Comparison of ENCODE assay signal across 9 mouse cellular contexts in genomic region chr14:111676851-111677291, GRCm38 (mm10). TPM values are rescaled to one million over a fixed set of nuclear protein-coding genes. Genes with fewer than 3 reads are reported as not detected.
A peak's percentile ranks its signal among the peaks of the same experiment; 100 is the strongest.
DNase-seq lines count a peak whose midpoint lies in the region; ATAC-seq and TF ChIP-seq lines count a peak whose summit lies in the region.
"Had no signal": no experiment of that assay in that cellular context is flagged by ENCODE, and none has a peak within 500 bp of the region (broad histone marks: within the 10 kb centered on the region; RNA-seq: fewer than 3 reads in every experiment).

No protein-coding gene starts in this region.

- no peak for ATAC-seq in heart, postnatal 0 days (ENCODE audit: insufficient read depth, low read depth)
- no peak for ATAC-seq in hindbrain, embryonic 14.5 days (ENCODE audit: low FRiP score)
- no peak for ATAC-seq in limb, embryonic 15.5 days (ENCODE audit: insufficient number of reproducible peaks, low FRiP score, low TSS enrichment, low read depth)
- ATAC-seq in stomach, embryonic 14.5 days (ENCODE audit: insufficient number of reproducible peaks, insufficient read depth, low FRiP score, low read depth), result no peak
- no peak for ATAC-seq in erythroblast, adult 5-6 weeks (replicated peaks; ENCODE audit: low FRiP score, poor library complexity, severe bottlenecking)

- peak; percentile 74 for TF ChIP-seq POLR2A in cortical plate, adult 2 months (IDR thresholded peaks at IDR 0.05; ENCODE audit: extremely low read depth, insufficient read depth, low read length)

- H3K36me3 ChIP-seq in heart, postnatal 0 days (replicated peaks; ENCODE audit: control insufficient read depth, insufficient read depth, low read length), result no peaks in the 10 kb centered on the region
- peaks cover 14% of the 10 kb centered on the region; the same call in 1 of the 2 replicates for H3K36me3 ChIP-seq in hindbrain, embryonic 14.5 days (replicated peaks; ENCODE audit: control insufficient read depth, insufficient read depth)
- no peaks in the 10 kb centered on the region for H3K36me3 ChIP-seq in limb, embryonic 15.5 days
- H3K36me3 ChIP-seq in stomach, embryonic 14.5 days (ENCODE audit: control insufficient read depth, insufficient read depth, low read length), result no peaks in the 10 kb centered on the region

- H3K9me3 ChIP-seq in heart, postnatal 0 days (replicated peaks; ENCODE audit: control insufficient read depth, low read length), result no peaks in the 10 kb centered on the region
- H3K9me3 ChIP-seq in hindbrain, embryonic 14.5 days (ENCODE audit: control insufficient read depth, low read length), result no peaks in the 10 kb centered on the region
- no peaks in the 10 kb centered on the region for H3K9me3 ChIP-seq in limb, embryonic 15.5 days
- no peaks in the 10 kb centered on the region for H3K9me3 ChIP-seq in stomach, embryonic 14.5 days (ENCODE audit: control insufficient read depth, low read depth, low read length)

- under 1% methylated on average over 18 of the region's 18 CpGs for WGBS in heart, postnatal 0 days
- under 1% methylated on average over 18 of the region's 18 CpGs for WGBS in hindbrain, embryonic 14.5 days
- WGBS in limb, embryonic 15.5 days, result under 1% methylated on average over 18 of the region's 18 CpGs
- 1% methylated on average over 18 of the region's 18 CpGs for WGBS in stomach, embryonic 14.5 days

- H3K9ac ChIP-seq in heart, postnatal 0 days (replicated peaks; ENCODE audit: low read depth, low read length), result no peak overlapping the region; the same call in 1 of the 2 replicates
- peak overlapping the region; percentile 99 for H3K9ac ChIP-seq in hindbrain, embryonic 14.5 days
- H3K9ac ChIP-seq in limb, embryonic 15.5 days, result no peak overlapping the region
- no peak overlapping the region for H3K9ac ChIP-seq in stomach, embryonic 14.5 days (replicated peaks; ENCODE audit: low read depth, low read length)

- TF ChIP-seq EP300 in heart, postnatal 0 days (IDR thresholded peaks at IDR 0.05; ENCODE audit: low read depth), result no peak

- H3K4me2 ChIP-seq in heart, postnatal 0 days (ENCODE audit: low read depth, low read length), result peak overlapping the region; percentile 100
- peak overlapping the region; percentile 63 for H3K4me2 ChIP-seq in hindbrain, embryonic 14.5 days (replicated peaks)
- H3K4me2 ChIP-seq in limb, embryonic 15.5 days, result peak overlapping the region; percentile 97
- peak overlapping the region; percentile 96 for H3K4me2 ChIP-seq in stomach, embryonic 14.5 days (replicated peaks; ENCODE audit: low read depth, low read length)

- no peak overlapping the region for H3K27ac ChIP-seq in heart, postnatal 0 days (ENCODE audit: low read depth)
- no peak overlapping the region for H3K27ac ChIP-seq in cortical plate, adult 2 months (ENCODE audit: insufficient read depth, low read length)
- H3K27ac ChIP-seq in hindbrain, embryonic 14.5 days, result peak overlapping the region; percentile 98
- no peak overlapping the region for H3K27ac ChIP-seq in limb, embryonic 15.5 days
- 0 out of 2 replicates have a peak overlapping the region, but pooled peaks have one; percentile 27 for H3K27ac ChIP-seq in stomach, embryonic 14.5 days (ENCODE audit: low read length)

- DNase-seq in heart, postnatal 0 days (ENCODE audit: low spot score), result no peak
- DNase-seq in heart, postnatal 4 days, result no peak
- DNase-seq in hindbrain, embryonic 14.5 days (ENCODE audit: low spot score), result peak; percentile 68
- no peak for DNase-seq in thymus, postnatal 14 days

- TF ChIP-seq CTCF in heart, postnatal 0 days (IDR thresholded peaks at IDR 0.05; ENCODE audit: low read depth), result no peak
- no peak for TF ChIP-seq CTCF in cortical plate, adult 2 months (IDR thresholded peaks at IDR 0.05; ENCODE audit: extremely low read depth, insufficient read depth, low read length)

- H3K4me3 ChIP-seq in heart, postnatal 0 days (ENCODE audit: low read depth, low read length), result peak overlapping the region; percentile 78
- H3K4me3 ChIP-seq in cortical plate, adult 2 months (ENCODE audit: insufficient read depth, low read length), result peak overlapping the region; percentile 96
- H3K4me3 ChIP-seq in hindbrain, embryonic 14.5 days (replicated peaks; ENCODE audit: low read length), result peak overlapping the region; percentile 95
- H3K4me3 ChIP-seq in limb, embryonic 15.5 days, result peak overlapping the region; percentile 62
- peak overlapping the region; percentile 64 for H3K4me3 ChIP-seq in stomach, embryonic 14.5 days (ENCODE audit: low read depth, low read length)

- H3K4me1 ChIP-seq in heart, postnatal 0 days (ENCODE audit: control insufficient read depth, insufficient read depth), result 0 out of 2 replicates have a peak, but pooled peaks cover 6% of the 10 kb centered on the region
- H3K4me1 ChIP-seq in cortical plate, adult 2 months (ENCODE audit: control insufficient read depth, insufficient read depth, low read length), result peaks cover 4% of the 10 kb centered on the region; the same call in 1 of the 2 replicates
- peaks cover 25% of the 10 kb centered on the region for H3K4me1 ChIP-seq in hindbrain, embryonic 14.5 days (replicated peaks; ENCODE audit: control insufficient read depth, insufficient read depth, low read length)
- peaks cover 23% of the 10 kb centered on the region for H3K4me1 ChIP-seq in limb, embryonic 15.5 days
- H3K4me1 ChIP-seq in stomach, embryonic 14.5 days (ENCODE audit: control insufficient read depth, insufficient read depth, low read length), result 0 out of 2 replicates have a peak, but pooled peaks cover 3% of the 10 kb centered on the region

- peaks cover 29% of the 10 kb centered on the region for H3K27me3 ChIP-seq in heart, postnatal 0 days (ENCODE audit: control insufficient read depth, insufficient read depth, low read length)
- H3K27me3 ChIP-seq in hindbrain, embryonic 14.5 days (ENCODE audit: control insufficient read depth, insufficient read depth, low read length), result 0 out of 2 replicates have a peak, but pooled peaks cover 5% of the 10 kb centered on the region
- peaks cover 29% of the 10 kb centered on the region for H3K27me3 ChIP-seq in limb, embryonic 15.5 days
- H3K27me3 ChIP-seq in stomach, embryonic 14.5 days (ENCODE audit: control insufficient read depth, insufficient read depth, low read length), result no peaks in the 10 kb centered on the region

RNA-seq across cellular contexts. Expression of gene Slitrk5, which starts 2.0 kb away (rescaled TPM):
- total RNA-seq in heart, postnatal 0 days (2014; rRNA removed; ENCODE audit: low replicate concordance), result 0.31 and 2.0 TPM in 2 replicates
- polyA plus RNA-seq in heart, postnatal 0 days (2015; fragmentation: Nextera tagmentation; extraction: Ambion mirVana), result 1.2 and 1.3 TPM in 2 replicates
- total RNA-seq in heart, postnatal 4 days (2021), result under 1 TPM; 0.38 to 0.41 TPM
- 29.7 and 31.7 TPM in 2 replicates for polyA plus RNA-seq in cortical plate, adult 2 months (2012; rRNA removed)
- 32.5 and 41.0 TPM in 2 replicates for polyA plus RNA-seq in hindbrain, embryonic 14.5 days (2014; fragmentation: Nextera tagmentation; extraction: Ambion mirVana)
- 2.0 TPM in 2 replicates for polyA plus RNA-seq in limb, embryonic 15.5 days (2015; fragmentation: Nextera tagmentation; extraction: Ambion mirVana)
- 6.6 and 6.8 TPM in 2 replicates for polyA plus RNA-seq in stomach, embryonic 14.5 days (2014; fragmentation: Nextera tagmentation; extraction: Ambion mirVana)
- total RNA-seq in erythroblast, adult 5-6 weeks (2015; ENCODE audit: low replicate concordance), result not detected in 2 replicates
- not detected in 2 replicates for total RNA-seq in erythroblast, adult 5-6 weeks (2017; ENCODE audit: low replicate concordance)
- total RNA-seq: MEL had no signal

Comparison
In these comparisons a context has a peak if more than half of its experiments do, and no peak if none do; other contexts are left out.
1. H3K27ac ChIP-seq: peak in hindbrain, embryonic 14.5 days (single experiment) and stomach, embryonic 14.5 days (single experiment); none in heart, postnatal 0 days (single experiment), cortical plate, adult 2 months (single experiment) and limb, embryonic 15.5 days (single experiment).
2. Peak in every context shown above with its lines, with median percentiles within 50 percentile points of each other: H3K4me2 ChIP-seq and H3K4me3 ChIP-seq.